Comparison of ENCODE assay signal across 23 mouse cellular contexts in the genomic region with DNA sequence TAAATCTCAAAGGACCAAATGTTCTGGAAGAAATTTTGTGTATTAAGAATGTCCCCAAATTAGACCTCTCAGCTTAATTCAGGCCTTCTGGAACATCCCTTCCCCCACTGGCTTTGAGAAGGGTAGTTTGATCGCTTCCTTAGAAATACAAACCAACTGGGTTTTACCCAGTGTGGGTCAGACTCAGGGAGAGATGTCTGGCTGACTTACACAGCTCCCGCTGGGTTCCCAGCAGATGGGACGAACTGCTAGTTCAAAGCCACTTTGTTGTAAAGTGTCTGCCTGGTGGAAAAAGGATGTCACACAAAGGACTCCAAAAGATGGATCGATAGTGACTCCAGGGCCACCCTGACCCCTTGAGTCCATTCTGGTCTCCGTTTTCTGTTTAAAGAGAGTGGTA. TPM values are rescaled to one million over a fixed set of nuclear protein-coding genes. Genes with fewer than 3 reads are reported as not detected.
DNase-seq lines count a peak whose midpoint lies in the region; ATAC-seq and TF ChIP-seq lines count a peak whose summit lies in the region.
"Had no signal": no experiment of that assay in that cellular context is flagged by ENCODE, and none has a peak within 500 bp of the region (broad histone marks: within the 10 kb centered on the region; RNA-seq: fewer than 3 reads in every experiment).

No protein-coding gene starts in this region.

- H3K79me2 ChIP-seq in heart, adult 2 months (replicated peaks; ENCODE audit: control insufficient read depth, insufficient read depth, low read length), result no peaks in the 10 kb centered on the region

- H3K4me3 ChIP-seq in heart, adult 2 months, result no peak overlapping the region
- no peak overlapping the region for H3K4me3 ChIP-seq in neural tube, embryonic 11.5 days (ENCODE audit: low read depth, low read length)
- H3K4me3 ChIP-seq in neural tube, embryonic 15.5 days (replicated peaks), result no peak overlapping the region
- H3K4me3 ChIP-seq: embryonic facial prominence, embryonic 13.5 days; hindbrain, embryonic 15.5 days; liver, embryonic 12.5 days; myocyte; stomach, embryonic 15.5 days had no signal

- no peak overlapping the region for H3K9ac ChIP-seq in heart, adult 2 months (ENCODE audit: low read depth, low read length)
- no peak overlapping the region for H3K9ac ChIP-seq in neural tube, embryonic 11.5 days (ENCODE audit: low read length)
- no peak overlapping the region for H3K9ac ChIP-seq in neural tube, embryonic 15.5 days (replicated peaks)
- H3K9ac ChIP-seq: embryonic facial prominence, embryonic 13.5 days; hindbrain, embryonic 15.5 days; liver, embryonic 12.5 days; stomach, embryonic 15.5 days had no signal

- no peaks in the 10 kb centered on the region for H3K36me3 ChIP-seq in heart, adult 2 months (ENCODE audit: control insufficient read depth, insufficient read depth, low read length)
- H3K36me3 ChIP-seq in neural tube, embryonic 11.5 days (ENCODE audit: control insufficient read depth, insufficient read depth, low read length), result no peaks in the 10 kb centered on the region
- no peaks in the 10 kb centered on the region for H3K36me3 ChIP-seq in neural tube, embryonic 15.5 days
- H3K36me3 ChIP-seq: embryonic facial prominence, embryonic 13.5 days; hindbrain, embryonic 15.5 days; liver, embryonic 12.5 days; stomach, embryonic 15.5 days had no signal

- DNase-seq in embryo, embryonic 10.5 days (ENCODE audit: low spot score), result peak; percentile 23
- no peak for DNase-seq in embryo, embryonic 10 days (ENCODE audit: low spot score)
- peak in 1 of 2 experiments; percentile 12 for DNase-seq in heart, adult 2 months
- DNase-seq in heart, adult 8-10 months (ENCODE audit: low spot score), result no peak
- peak; percentile 22 for DNase-seq in neural tube, embryonic 11.5 days (ENCODE audit: low spot score)
- DNase-seq: cerebellum, adult 9-11 months; gastrocnemius, postnatal 25 days; kidney, postnatal 4 days; layer of hippocampus, adult 9-11 months; lung, adult 2 months; thymus, adult 18-20 months; thymus, postnatal 4 days had no signal

- H3K9me3 ChIP-seq in neural tube, embryonic 11.5 days (ENCODE audit: control insufficient read depth, low read length), result no peaks in the 10 kb centered on the region
- no peaks in the 10 kb centered on the region for H3K9me3 ChIP-seq in neural tube, embryonic 15.5 days (replicated peaks)
- H3K9me3 ChIP-seq: embryonic facial prominence, embryonic 13.5 days; hindbrain, embryonic 15.5 days; liver, embryonic 12.5 days; stomach, embryonic 15.5 days had no signal

- TF ChIP-seq POLR2A in heart, adult 2 months (IDR thresholded peaks at IDR 0.05; ENCODE audit: insufficient read depth, low read depth, low read length), result no peak

- H3K4me1 ChIP-seq in heart, adult 2 months (ENCODE audit: control insufficient read depth, insufficient read depth, low read length), result no peaks in the 10 kb centered on the region; the same call in 1 of the 2 replicates
- H3K4me1 ChIP-seq in neural tube, embryonic 11.5 days (ENCODE audit: control insufficient read depth, insufficient read depth, low read length), result no peaks in the 10 kb centered on the region
- no peaks in the 10 kb centered on the region for H3K4me1 ChIP-seq in neural tube, embryonic 15.5 days
- H3K4me1 ChIP-seq: hindbrain, embryonic 15.5 days; liver, embryonic 12.5 days; stomach, embryonic 15.5 days had no signal

- WGBS in heart, adult 2 months, result 82% methylated on average over 5 of the region's 5 CpGs
- WGBS in neural tube, embryonic 11.5 days, result 54% methylated on average over 5 of the region's 5 CpGs
- 51% methylated on average over 5 of the region's 5 CpGs for WGBS in neural tube, embryonic 15.5 days

- H3K4me2 ChIP-seq in neural tube, embryonic 11.5 days (ENCODE audit: low read depth), result no peak overlapping the region
- H3K4me2 ChIP-seq in neural tube, embryonic 15.5 days, result no peak overlapping the region
- H3K4me2 ChIP-seq: embryonic facial prominence, embryonic 13.5 days; heart, embryonic 11.5 days; hindbrain, embryonic 15.5 days; liver, embryonic 12.5 days; stomach, embryonic 15.5 days had no signal

- intact Hi-C loops in heart, adult 2 months (cut with DNase I), result no loop called here

- H3K27ac ChIP-seq in heart, adult 2 months, result peak overlapping the region; percentile 26
- no peak overlapping the region for H3K27ac ChIP-seq in neural tube, embryonic 11.5 days (ENCODE audit: low read depth, low read length)
- H3K27ac ChIP-seq in neural tube, embryonic 15.5 days (replicated peaks), result no peak overlapping the region
- H3K27ac ChIP-seq: embryonic facial prominence, embryonic 13.5 days; hindbrain, embryonic 15.5 days; liver, embryonic 12.5 days; stomach, embryonic 15.5 days had no signal

- no peak for TF ChIP-seq CTCF in heart, adult 2 months (IDR thresholded peaks at IDR 0.05)

- H3K27me3 ChIP-seq in heart, adult 2 months (ENCODE audit: control insufficient read depth, insufficient read depth, low read length), result no peaks in the 10 kb centered on the region
- no peaks in the 10 kb centered on the region for H3K27me3 ChIP-seq in neural tube, embryonic 11.5 days (ENCODE audit: control insufficient read depth, insufficient read depth, low read length)
- H3K27me3 ChIP-seq in neural tube, embryonic 15.5 days (replicated peaks), result no peaks in the 10 kb centered on the region
- H3K27me3 ChIP-seq: CH12.LX; embryonic facial prominence, embryonic 13.5 days; hindbrain, embryonic 15.5 days; stomach, embryonic 15.5 days had no signal

- no peak for ATAC-seq in neural tube, embryonic 11.5 days (ENCODE audit: insufficient read depth, low FRiP score, low TSS enrichment)
- ATAC-seq in neural tube, embryonic 15.5 days (ENCODE audit: low FRiP score), result no peak
- no peak for ATAC-seq in erythroblast, adult 5-6 weeks (replicated peaks; ENCODE audit: low FRiP score, poor library complexity, severe bottlenecking)
- ATAC-seq: intestine, embryonic 16.5 days; liver, embryonic 12.5 days had no signal

- TF ChIP-seq EP300 in heart, adult 2 months (IDR thresholded peaks at IDR 0.05; ENCODE audit: insufficient read depth, low read depth, low read length), result no peak

RNA-seq across cellular contexts. Expression of a gene that starts 35.3 kb away (rescaled TPM):
- 10 to 100 TPM; 35.6 to 43.4 TPM for total RNA-seq in heart, adult 2 months (2021)
- polyA plus RNA-seq in heart, adult 2 months (2012; rRNA removed), result 17.5 and 27.2 TPM in 2 replicates
- 10 to 100 TPM; 21.7 to 39.9 (median 27.1) TPM for total RNA-seq in heart, adult 8-10 months (2022)
- polyA plus RNA-seq in neural tube, embryonic 11.5 days (2014; fragmentation: Nextera tagmentation; extraction: Ambion mirVana), result 1.3 and 1.7 TPM in 2 replicates
- polyA plus RNA-seq in neural tube, embryonic 15.5 days (2015; fragmentation: Nextera tagmentation; extraction: Ambion mirVana), result 3.7 and 4.9 TPM in 2 replicates
- total RNA-seq in erythroblast, adult 5-6 weeks (2015; ENCODE audit: low replicate concordance), result 5.0 and 10.7 TPM in 2 replicates
- total RNA-seq in erythroblast, adult 5-6 weeks (2017; ENCODE audit: low replicate concordance), result 3.1 and 4.0 TPM in 2 replicates
- total RNA-seq: MEL had no signal

Comparison
In these comparisons a context has a peak if more than half of its experiments do, and no peak if none do; other contexts are left out.
1. DNase-seq: peak in embryo, embryonic 10.5 days (single experiment) and neural tube, embryonic 11.5 days (single experiment); none in embryo, embryonic 10 days (single experiment) and heart, adult 8-10 months (single experiment).